Mouse (Mus musculus) MEL-GATA-1-ER (cell line): ENCODE measurements around the gene Fbln7.

Source experiments
- DNase-seq: peaks from one replicate; pipeline ENCODE4 v3.0.0-alpha.2; 2012; ENCODE audit warnings: low read depth; ENCODE audit errors: extremely low read depth

Fbln7 gene

DNA sequence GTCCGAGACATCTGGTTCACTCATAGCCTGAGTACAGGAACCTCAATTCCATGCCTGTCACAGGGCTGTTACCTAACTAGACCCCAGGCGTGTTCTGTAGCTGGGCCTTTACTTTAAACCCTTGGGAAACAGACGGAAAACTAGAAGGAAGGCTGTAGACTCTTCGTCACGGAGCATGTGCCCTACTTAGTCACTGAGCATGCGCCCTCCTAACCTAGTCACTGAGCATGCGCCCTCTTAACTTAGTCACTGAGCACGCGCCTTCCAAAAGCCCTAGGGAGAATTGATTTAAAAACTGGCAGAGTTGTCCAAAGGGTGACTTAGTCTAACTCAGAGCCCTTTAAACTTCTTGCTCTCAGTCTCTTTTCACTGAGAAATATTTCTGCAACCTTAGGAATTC lies at the start of gene Fbln7:
Gene Fbln7 (plus strand): TSS at position 346 of the 400 bp plus-strand sequence.
- no peak for DNase-seq

DNA sequence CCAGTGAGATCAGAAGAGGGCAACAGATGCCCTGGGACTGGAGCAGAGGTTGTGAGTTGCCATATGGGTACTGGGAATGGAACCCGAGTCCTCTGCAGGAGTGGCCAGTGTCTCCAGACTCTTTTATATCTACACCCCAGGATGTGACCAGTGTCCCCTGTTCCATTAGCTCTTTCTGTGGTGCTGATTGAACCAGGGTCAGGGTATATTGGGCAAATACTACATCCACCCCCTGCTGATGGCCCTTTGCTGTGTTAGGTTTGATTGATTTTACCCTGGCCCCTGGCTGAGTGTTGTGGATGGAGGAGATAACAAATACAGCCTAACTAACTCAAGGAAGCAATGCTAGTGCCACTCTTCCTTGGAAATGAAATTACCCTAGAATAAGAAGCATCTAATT lies 46.5 kb upstream of the Fbln7 start:
- DNase-seq: no peak

DNA sequence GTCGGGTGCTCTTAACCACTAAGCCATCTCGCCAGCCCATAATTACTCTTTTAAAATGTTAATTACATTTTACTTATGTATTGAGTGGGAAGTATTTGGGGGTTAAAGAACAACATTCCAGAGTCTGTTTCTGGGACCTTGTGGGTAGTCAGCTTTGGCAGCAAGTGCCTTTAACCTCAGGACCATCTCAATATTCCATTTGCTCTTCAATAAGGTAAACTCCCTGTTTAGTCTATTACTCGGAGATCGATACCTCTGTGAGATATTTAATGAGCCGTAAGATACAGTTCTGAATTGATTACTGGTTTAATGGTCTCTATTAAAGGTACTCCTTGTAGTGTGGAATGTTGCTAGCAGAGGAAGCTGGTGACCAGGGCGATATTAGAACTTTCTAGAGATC lies 45.9 kb upstream of the Fbln7 start:
- DNase-seq: no peak

DNA sequence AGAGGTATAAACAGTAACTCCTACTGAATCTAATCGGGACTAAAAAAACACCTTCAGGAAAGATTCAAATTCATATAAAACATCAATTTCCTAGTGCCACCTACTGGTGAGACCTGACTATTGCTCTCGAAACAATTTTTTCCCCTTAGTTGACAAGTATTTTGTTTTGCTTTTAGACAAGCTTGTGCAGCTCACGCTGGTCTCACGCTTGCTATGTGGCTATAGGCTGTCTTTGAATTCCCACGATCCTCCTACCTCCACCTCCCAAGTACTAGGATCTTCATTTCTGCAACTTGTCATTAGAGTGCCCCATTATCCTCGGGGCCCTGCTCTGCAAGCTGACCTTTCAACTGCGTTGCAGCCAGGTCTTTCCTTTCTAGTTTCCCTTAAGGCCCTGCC lies 45.4 kb upstream of the Fbln7 start:
- DNase-seq: peak; percentile 77

DNA sequence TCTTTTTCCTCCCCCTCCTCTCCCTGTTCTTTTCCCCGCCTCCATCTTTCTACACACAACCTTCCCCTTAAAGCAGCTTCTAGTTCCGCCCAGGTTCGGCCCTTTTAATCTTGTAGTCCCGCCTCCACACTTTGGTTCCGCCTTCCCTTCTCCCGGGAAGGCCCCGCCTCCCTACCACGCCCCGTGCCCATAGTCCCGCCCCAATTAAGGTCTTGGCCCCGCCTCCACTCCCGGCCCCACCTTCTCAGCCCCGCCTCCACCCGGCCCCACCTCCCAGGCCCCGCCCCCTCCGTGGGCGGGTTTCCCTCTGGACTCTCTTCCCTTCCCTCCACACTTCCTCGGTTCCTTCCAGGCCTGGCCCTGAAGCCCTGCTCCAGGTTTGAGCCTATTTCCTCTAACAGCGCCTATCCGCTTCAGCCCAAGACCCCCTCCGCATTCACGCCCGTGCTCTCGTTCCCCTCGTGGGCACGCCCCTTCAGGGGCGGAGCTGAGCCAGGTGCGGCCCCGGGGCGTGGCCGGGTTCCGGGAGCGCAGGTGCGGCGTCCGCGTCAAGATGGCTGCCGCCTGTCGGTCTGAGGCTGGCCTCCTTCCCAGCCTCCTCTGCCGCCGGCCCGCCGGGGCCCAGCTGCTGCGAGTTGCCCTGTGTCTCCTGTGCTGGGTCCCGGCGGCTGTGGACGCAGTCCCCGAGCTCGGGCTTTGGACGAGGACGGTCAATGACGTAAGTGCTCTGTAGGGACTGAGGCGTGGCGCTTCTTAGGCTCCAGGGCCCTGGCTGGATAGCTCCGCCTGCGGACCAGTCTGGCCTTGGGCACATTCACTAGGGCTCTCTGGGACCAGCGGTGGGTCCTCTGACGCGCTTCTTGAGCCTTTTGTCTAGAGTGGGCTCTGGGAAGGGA lies 44.7 kb upstream of the Fbln7 start, which contains the start of gene Tmem87b:
Gene Tmem87b (plus strand): TSS at position 333 of the 896 bp plus-strand sequence.
- peak; percentile 78 for DNase-seq

DNA sequence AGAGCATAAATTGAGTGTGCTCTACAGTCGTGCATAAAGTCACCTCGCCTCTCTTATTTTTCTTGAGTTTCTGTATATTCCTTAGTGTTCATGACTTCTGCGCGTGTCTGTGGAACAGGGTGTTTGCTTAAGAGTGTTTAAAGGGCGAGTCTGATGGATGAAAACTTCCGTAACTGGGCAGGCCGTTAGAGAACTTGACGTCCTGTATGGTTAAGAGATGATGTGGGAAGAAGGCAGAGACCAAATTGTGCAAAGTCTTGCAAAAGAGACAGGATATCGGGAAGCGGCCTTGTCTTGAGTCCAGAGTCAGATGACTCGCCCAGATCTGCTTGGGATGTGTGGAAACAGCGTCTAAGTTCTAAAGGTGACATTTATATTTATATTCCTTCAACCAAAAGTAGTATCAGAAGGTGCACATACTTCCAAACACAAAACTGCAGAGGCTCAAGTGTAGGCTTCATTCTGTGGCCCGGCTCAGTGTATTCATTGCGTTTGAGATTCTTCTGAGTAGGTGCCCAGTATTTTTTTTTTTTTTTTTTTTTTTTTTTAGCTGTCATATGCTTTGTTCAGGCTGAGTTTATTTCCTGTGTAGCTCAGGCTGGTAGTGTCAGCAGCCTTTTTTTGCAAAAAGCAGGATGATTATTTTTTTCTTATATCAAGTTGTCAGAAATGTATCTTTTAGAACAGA lies 43.7 kb upstream of the Fbln7 start:
- no peak for DNase-seq

DNA sequence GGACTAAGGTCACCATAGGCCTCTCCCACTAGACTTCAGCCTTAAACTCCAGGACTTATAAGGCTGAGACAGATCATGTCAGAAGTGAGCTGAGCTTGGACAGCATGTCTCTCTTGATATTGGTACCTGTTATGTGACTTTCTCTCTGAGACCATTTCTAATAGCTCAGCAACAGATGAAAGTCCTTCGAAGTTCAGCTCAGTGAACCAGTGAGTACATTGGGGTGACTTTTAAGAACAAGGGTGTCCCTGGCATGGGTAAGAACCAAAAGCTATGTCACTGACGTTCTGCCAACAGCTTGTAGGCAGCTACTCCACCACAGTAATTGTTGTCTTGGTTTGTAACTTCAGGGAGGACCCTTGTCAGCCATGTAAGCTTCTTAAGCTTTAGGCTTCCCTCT lies 42.1 kb upstream of the Fbln7 start:
- DNase-seq: no peak

DNA sequence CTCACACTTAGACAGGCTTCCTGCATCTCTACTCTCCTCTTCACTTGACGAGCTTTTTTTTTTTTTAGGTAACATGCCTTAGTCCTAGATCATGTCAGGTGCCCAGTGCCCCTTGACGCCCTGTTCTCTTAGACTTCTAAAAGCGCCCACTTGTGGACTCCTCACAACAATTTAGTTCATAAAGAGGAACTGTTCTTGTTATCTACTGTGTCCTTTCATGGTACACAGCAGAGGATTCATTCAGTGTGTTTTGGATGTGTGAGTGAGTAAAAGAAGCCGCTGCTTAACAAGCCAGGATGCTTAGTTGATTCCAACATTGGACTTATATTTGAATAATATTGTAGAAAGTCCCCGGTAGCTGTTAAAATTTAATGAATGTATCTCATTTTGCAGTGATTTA lies 38.9 kb upstream of the Fbln7 start:
- peak; percentile 50 for DNase-seq

DNA sequence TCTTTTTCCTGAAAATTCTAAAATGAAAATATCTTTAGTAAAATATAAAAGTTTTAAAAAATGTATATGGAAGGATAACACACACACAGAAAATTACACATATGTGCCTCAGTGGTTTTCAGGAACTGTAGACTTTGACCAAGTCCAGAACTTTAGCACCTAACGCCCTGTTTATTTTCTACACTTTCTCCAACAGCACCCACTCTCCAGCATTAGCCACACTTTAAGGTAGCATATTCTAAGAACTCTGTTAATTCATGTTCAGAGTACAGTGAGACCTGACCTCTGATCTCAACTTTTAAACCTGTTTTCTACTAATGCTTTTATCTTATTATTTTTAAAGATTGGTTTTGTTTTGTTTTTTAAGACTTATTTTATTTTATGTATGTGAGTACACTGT lies 35.0 kb upstream of the Fbln7 start:
- DNase-seq: no peak

DNA sequence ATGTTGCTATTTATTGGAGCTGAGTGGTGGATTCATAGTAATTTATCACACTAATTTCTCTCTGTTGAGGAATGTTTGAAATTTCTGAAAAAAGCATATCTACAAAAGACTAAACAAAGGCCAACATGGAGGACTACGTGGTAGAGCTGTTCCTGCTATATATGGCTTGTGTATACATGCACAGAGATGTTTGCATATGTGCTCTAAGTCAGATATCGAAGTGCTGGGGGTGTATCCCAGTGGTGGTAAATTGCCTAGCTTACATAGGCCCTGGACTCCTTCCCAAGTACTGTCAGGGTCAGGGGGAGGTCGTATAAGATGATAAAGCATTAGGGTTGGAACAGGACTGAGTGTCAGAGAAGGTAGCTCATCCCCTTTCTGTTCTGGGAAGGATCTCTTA lies 30.2 kb upstream of the Fbln7 start:
- DNase-seq: no peak

DNA sequence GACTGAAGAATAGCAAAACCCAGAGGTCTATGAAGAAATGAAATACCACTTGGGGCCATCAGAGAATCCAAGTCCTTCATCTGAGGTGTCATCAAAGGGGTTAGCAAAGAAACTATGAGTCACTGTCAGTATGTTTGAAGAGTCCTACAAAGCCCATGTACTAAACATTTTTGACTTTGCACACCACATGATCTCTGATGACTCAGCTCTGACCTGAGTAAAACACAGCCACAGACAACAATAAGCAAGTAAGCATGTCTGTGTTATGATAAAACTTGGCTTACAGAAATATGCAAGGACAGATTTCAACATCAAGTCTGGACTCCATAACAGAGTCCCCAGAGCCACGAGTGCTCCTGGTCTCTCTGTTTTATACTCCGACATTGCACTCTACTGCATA lies 29.7 kb upstream of the Fbln7 start:
- DNase-seq: no peak

DNA sequence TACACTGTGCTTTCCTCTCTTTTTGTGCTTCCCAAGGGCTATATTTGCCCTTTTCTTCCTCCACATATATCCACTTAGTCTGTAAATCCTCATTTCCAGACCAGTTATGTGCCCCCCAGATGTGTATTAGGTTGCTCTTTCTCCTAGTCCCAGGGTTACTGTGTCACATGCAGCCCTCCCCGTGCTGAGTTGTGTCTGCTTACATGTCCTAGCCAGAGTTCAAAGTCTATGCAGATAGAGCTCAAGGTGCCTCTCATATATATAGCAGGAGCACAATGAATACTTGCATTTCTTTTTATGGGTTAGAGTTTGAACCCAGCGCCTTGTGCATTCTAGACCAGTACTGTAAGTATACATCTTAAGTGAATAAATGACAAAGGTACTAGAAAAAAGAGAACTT lies 29.3 kb upstream of the Fbln7 start:
- no peak for DNase-seq

DNA sequence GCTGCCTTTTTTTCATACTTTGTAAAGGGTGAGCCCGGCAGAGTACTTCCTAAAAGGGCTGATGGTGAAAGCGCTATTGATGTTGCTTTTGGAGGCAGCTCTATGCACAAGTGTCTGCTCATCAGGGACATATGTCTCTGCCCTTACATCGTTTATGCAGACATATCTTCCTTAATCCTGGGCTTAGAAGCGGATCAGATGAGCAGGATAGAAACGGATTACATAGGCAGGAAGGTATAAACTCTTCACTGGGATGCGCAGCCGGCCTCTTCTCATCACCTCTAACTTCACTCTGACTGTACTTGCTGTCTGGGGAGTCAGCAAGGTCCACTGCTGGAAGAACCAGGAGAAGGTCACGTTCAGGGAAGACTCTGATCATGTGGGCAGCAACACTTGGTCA lies 25.2 kb upstream of the Fbln7 start:
- DNase-seq: no peak

DNA sequence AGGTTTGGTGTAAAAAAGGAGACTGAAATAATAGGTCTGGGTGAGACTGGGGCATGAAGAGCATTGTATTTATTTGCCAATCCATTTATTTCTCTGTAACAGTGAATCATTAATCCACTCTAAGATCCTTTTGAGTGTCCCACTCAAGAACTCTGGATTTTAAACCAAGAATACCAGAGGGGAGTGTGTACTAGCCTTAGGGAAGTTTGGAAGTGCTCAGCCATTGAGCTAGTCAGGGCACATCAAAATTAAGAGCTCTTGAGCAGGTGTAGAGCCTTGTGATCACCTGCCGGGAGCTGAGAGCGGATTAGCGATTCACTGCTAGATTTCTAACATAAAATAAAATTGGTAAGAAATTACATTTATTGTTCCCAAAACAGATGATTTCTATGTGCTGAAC lies 24.2 kb upstream of the Fbln7 start:
- no peak for DNase-seq

DNA sequence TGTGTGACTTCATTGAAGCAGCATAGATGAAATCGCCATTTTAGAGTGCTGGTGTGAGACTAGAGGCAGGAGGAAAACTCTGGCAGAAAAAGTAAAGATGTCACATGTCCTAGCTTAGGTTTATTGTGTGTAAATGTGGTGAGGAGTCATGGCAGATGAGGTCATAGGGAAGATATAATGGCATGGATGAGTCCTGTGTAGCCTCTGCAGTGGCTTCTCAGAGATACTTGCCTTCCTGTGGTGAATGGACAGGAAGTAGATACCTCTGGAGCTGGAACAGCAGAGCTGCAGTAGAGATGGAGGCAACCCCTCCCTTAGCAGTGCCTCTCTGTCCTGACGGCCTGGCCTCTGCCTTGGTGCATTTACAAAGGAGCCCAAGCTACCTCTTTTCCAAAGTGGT lies 23.3 kb upstream of the Fbln7 start:
- DNase-seq: no peak

DNA sequence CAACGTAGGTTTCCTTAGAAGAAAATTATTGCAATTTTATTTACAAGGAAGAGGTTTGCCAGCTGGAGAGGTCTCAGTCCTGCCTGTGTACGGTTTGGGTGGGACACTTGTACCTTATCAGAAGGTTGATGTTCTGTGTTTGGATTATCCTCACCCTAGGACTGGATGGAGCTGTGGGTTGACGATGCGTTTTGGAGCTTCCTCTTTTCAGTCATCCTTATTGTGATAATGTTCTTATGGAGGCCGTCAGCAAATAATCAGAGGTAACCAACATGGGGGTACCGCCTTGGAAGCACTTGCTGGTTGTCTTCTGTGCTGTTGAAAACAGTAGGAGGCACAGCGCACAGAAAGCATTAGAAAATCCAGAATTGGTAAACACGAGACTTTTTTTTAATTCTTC lies 20.3 kb upstream of the Fbln7 start:
- peak; percentile 45 for DNase-seq

DNA sequence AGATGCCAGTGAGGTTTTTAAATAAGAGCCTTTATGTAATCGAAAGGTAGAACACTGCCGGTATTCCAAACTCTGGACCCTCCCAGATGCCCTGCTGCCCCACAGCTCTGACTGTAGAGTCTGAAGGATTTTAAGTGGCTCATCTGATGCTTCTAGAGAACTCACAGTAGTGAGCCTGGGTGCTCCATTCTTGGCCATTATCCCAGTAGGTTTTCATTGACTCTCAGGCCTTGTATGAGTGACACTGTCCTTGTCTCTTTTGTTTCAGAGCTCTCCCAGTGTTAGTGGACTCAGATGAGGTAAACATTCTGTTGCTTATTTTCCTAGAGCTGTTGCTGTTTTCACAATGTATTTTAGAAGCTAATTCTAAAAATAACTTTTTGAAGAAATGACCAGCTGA lies 12.7 kb upstream of the Fbln7 start:
- no peak for DNase-seq

DNA sequence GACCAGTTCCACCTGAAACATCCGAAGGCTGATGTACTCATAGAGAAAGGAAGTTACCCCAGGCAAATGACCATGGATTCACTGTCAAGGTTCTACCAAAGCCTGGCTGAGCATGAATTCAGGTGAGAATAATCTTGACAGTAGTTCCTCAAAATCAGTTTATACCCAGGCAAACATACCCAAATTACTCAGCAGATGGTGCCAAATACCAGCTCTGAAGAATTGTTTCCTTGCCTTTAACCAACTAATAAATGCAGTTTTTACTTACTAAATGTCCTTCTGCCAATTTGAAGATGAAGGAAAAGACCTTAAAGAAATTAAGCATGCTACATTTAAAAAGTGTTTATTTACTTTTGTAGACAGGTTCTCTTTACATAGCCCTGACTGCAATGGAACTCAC lies 6.1 kb upstream of the Fbln7 start:
- DNase-seq: no peak

DNA sequence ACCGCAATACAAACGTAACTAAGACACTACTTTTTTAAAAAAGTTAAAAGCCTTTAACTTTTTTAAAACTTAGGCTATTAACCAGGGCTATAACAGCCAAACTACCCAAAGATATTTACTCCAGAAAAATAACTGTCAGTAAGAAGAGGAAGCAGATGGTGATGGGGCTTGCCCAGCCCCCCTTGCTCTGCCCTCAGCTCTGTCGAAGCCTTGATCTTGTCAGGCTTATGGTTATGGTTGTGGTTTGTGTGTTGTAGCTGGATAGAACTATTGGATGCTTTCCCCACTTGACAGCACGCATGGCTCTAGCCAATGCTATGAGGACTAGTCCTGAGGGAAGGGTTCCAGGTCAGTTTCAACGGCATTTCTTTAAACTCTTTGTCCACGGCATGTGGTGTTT lies 3.8 kb upstream of the Fbln7 start:
- DNase-seq: peak; percentile 24

DNA sequence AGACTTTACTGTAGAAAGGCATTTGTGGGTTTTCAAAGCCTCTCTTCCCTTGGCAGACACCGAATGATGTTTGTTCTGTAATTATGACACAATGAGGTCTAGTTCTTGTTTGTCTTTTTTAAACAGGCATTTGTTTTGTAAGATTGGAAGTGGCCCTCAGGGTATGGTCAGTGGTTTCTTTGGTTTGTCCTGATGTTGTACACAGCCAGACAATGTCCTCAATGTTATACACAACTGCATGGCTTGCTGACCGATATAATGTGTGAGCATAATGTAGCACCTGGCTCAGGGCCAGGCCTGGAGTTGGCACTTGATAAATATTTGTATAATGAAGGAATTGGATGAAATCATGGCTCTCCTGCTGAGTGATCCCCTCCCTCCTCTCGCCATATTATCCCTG lies 2.9 kb upstream of the Fbln7 start:
- DNase-seq: no peak

DNA sequence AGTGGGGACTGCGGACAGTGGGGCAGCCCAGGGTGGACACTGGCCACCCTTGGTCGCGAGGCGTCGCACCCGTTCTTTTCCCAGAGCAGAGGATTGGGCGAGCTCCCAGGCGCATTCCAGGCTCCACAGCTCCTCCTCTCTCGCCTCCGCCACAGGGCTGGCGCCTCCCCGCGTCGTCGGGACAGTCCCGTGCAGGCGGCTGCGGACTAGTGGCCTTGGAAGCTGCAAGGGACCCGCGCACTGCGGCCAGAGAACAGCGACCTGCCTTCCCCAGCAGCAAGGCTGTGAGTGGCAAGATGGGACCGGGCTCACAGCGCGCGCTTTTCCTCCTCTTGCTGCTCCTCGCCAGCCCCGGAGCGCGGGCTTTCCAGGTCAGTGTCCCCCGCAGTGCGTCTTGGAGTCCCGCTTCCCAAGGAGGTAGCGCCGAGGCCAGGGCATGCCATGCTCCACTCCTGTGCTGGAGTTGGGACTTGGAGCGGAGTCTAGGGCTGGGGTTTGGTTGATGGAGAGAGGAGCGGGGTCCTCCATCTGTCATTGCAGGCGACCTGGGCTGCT lies 1.1 kb downstream of the Fbln7 start:
- no peak for DNase-seq

DNA sequence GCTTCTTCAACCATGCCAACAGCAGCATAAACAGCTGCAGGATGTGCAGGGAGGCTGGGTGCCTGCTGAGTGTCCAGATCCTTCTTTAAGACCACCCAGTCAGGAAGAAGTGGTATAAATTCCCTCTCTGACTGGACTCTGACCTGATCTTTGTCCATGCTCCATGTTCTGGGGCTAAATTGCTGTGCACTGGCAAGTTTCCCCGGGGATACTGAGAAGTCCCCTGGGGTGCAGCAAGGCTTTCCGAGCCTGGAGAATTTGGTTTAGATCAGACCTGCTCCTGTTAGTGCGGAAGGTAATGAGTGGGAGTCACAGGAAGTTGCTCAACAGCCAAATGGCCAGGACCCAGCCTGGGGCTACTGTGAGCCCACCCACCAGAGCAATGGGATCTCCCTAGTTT lies 2.3 kb downstream of the Fbln7 start:
- no peak for DNase-seq

DNA sequence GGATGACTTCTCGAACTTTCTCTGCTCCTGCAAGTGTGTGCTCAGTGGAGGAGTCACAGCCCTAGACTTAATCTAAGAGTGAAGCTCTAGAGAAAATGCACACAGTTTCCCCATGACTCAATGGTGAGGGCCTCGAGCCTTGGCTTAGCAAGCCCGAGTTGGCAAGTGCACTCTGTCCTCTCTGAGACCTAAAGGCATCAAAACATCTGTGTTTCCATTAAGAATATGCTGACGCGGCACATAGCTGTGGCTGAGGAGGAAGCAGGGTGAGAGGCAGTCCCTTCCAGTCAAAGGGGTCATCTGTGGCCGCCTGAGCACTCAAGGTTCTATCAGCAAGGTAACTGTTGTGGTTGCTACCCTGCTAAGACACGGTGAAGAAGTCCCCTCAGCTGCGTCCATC lies 8.9 kb downstream of the Fbln7 start:
- DNase-seq: no peak
